Mouse (Mus musculus): Measurements from ENCODE around the gene Srbd1.

The Srbd1 gene

DNA sequence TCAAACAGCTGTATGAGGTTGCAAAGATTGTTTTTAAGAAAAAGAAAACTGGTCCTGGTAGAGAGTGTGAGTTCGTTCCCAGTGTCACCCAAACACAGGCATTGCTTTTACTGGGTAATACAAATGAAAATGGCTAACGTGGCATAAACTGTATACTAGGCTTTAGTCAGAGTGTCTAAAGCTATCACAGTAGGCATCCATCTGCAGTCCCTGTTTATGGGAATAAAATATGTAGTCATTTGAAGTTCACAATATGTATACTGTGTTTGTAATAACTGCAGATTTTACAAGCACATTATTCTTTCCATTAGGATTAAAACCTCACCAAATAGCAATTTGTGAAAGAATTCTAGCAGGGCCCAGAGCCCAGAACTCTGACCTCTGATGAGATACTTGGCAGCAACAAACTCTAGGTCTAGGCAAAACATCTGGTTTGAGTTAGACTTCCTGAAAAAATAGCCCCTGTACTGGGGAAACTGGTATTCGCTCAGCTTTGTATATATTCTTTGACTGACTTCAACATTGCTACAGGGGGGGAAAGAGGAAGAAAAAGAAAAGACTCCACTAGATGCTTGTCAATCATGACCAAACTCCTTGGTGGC, 112.8 kb downstream of the Srbd1 start:
- DNase-seq: no peak

DNA sequence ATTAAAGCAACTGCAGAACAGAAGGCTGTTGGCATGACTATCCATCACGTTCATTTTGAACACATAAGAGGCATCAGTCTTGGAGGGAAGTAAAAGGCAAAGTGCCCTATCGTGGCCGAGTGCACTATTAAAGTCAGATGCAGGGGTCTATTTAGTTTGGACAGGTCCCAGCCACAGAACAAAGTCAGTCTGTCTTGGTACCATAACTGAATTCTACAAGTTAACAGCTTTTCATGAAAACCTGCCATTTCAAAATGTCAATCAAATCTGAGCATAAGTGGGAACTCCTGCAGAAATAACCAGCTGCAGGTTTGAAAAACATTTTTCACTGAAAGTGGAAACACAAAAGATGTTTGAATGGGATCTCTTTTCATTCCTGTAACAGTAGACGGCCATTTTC, 115.0 kb downstream of the Srbd1 start:
- DNase-seq: no peak

DNA sequence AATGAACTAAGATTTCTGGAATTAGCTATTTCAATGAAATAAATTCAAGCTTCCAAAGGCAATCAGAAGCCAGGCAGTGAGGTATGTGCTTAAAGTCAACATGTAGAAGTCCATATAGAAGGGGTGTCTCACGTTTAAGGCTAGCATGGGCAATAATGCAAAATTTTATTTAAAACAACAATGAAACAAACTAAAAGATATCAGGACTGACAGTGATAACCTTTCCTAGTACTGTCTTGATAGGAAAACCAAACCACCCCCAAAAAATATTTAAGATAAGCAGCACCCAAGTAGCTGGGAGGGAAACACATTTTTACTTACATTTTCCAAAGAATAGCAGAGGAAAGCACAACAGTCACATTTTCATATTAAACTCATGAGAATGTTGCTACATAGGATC, 115.8 kb downstream of the Srbd1 start:
- no peak for DNase-seq

DNA sequence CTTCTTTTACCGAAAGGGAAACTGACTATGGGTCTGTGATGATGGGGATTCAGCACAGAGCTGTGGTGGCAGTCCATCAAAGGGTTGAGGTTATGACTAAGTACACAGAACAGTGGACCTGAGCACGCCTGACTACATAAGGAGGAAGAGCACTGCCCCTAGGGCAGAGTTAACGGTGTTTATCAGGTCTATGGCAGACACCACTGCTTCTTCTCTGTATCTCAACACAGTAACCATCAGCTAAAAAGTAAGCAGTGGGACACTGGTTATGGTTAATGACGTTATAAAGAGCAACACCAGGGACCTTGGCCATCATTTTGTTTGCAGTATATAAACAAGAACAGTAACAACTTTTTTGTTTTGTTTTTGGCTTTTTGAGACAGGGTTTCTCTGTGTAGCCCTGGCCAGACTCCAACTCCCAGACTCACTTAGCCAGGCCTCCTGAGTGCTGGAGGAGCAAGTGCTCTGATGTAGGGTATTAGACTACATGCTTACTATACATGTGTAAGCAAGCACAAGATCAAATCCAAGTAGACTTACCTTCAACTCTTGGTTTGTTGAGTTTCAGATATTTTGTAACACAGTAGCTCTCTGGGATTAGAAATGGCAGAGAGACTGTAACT, 117.3 kb downstream of the Srbd1 start:
- no peak for DNase-seq

DNA sequence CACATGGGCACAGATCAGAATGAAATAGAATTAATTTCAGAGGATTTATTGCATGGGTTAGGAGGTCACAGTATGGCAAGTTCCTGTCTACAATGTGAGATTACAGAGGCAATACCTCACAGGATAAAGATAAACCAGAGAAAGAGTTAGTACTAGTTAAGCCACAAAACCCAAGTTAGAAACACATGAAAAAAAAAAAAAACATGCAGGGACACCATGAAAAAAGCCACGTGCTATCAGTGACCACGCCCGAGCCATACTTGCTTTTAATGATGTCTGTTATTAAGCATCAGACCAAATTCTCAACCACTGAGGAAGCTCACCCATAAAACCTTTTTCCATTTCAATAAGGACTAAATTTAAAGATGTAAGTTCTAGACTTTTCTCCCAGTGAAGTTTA, 120.4 kb downstream of the Srbd1 start:
- DNase-seq: no peak

DNA sequence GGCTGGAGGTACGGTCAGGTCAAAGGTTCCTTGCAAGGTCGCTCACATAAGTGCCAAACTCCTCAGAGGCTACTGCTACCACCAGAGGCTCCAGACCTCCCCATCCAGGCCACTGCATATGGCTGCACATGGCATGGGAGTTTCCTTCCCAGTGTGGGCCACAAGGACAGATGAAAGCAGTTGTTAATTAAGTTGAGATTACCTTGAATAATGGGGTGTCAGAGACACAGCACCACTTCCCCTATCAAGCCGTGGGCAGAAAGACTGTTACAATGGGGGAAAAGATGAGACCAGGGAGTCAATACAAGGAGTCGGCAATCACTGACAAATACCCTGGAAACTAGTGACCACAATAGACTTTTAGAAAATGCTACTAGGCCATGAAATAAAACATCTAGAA, 122.6 kb downstream of the Srbd1 start:
- no peak for DNase-seq

DNA sequence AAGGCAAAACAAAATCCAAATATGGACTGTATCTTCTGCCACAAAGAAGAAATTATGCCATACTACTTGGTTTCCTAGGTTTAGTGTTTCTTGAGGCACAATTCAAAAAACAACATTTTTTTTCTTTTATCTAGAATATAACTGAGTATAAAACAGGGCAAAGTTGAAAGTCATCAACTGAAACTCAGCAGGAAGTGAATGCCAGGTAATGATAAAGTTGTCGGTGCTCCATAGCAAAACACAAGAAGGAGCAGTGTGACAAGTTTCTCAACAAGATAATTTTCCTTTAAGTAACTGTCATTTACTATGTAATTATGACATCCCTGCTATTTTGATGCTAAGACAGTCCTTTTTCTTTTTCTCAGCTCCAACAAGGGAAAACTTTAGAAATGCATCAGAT, 123.2 kb downstream of the Srbd1 start:
- no peak for DNase-seq

DNA sequence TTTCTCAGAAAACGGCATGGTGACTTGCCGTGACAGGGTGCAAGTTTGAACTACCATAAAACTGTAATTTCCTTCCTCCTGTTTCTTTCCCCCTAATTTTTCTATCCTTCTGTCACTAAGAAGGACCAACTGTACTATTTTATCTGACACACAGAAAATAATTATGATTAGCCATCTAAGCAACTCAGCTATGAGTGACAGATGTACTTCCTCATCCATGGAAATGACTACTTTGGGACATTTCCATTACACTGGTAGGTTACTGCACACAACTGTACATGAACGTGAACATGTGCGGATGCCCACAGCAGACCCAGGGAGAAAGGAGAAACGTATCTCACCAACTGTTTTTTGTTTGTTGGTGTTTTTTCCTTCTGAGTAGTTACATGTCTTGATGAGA, 123.7 kb downstream of the Srbd1 start:
- DNase-seq: no peak

DNA sequence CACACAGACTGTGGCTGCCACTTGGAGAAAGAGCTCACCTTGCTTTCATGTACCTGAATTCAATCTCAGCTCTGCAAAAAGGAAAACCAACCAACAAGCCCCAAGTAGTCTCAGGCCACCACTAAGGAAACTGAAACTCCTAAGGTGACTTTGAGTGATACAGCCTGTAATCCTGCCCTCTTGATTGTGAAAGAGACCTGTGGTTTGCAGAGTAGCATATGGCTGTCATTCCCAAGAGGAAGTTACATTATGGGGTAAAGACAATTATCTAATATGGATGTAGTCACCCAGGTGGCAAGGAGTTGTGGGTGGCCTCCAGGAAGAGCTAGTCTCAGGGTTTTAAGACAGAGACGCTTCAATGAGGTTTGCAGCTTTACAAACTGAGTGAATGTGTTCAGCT, 125.2 kb downstream of the Srbd1 start:
- DNase-seq: no peak

DNA sequence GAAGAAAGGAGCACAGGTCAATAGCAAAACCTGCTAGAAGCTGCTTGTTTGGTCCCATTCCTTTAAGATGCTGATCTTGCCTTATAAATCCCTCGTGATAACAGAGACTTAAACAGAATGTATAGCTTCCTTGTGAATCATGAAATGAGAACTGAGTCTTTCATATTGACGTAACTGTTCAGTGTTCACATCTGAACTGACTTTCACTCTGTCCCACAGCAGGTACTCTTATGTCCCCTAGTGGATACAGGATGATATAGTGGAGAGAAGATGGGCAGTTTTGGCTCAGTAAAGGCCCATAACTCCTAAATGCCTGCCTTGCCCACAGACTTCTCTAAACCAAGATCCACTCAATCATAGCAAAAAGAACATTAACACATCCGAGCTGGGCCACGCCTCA, 130.7 kb downstream of the Srbd1 start:
- no peak for DNase-seq

DNA sequence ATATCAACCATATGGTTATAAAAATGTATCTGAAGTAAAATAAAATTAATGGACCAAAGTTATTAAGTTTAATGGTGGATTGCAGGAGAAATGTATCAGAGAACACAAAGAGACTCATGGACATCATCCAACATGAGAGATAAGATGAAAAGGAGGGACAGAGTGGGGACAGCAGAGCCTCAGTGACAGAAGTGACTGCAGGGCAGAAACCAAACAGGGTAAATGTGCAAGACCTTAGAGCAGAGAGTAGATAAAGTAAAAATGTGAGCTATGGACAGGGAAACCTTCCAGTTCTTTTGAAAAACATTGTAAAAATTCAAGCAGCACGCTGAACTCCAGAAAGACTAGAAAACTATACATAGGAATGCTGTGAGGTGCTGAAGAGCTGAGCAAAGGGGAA, 132.4 kb downstream of the Srbd1 start:
- no peak for DNase-seq

DNA sequence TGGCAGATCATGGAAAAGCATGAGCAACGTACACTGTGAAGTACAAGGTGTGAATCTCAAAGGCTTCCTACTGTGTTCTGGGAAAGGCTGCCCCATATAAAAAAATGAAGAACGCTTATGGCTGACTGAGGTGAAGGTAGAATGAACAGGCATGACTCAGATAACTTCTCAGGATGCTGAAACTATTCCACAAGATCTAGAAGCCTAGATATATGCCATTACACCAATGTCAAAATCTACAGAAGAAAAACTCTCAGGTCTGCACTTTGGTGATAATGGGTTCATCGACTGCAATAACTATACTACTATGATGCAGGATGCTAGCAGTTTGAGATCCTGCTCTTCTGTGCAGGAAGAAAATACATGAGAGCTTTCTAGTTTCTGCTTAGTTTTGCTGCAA, 133.1 kb downstream of the Srbd1 start:
- DNase-seq: no peak

DNA sequence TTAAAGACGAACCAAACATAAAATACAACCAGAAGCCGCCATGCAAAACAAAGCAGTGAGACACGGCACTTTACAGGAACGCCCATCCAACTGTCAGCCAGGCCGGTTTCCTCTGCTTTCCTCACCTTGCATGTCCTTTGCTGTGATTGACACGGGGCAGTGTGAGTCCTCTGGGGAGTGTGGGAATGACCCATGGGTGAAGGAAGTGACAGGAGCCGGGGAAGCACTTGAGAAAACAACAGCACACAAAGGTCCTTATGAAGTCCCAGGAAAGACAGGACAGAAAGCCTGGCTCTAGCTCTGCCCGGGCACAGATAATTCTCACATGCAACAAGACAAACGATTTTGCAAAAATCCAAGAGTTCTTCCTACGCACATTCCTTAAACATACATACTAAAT, 136.6 kb downstream of the Srbd1 start:
- no peak for DNase-seq

DNA sequence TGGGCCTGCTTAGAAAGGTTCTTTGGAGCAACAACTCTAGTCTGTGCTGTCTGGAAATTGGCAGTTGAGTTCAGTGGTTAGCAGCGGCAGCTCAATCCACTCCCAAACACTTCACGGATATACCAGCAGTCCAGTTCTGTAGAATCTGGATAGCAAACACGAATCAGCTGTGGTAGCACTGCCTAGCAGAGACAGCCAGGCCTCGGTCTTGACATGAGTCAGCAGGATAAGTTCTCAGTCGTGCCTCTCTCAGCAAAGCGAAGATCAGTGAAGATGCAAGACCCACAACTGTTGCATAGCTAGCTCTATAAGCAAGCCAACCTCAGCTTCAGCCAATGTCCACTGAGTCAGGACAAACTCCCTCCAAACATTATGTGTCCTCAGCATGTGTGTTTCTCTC, 142.9 kb downstream of the Srbd1 start:
- DNase-seq: no peak

DNA sequence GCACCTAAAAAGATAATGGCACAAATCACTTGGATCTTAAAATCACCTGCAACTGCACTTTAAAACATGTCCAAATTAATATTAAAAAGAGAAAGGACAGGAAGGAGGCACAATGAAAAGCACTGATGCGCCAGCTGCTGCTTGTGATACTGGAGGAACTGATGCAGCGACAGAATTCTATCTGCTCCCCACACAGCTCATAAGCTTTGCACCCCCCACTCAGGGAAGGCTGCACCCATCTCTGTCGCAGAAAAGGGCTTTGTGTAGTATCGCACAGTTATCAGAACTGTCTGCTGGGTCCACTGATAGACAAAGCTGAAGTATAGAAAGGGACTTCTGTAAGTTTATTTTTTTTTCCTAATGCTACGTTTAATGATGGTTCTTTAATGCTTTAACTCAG, 143.3 kb downstream of the Srbd1 start:
- DNase-seq: no peak

DNA sequence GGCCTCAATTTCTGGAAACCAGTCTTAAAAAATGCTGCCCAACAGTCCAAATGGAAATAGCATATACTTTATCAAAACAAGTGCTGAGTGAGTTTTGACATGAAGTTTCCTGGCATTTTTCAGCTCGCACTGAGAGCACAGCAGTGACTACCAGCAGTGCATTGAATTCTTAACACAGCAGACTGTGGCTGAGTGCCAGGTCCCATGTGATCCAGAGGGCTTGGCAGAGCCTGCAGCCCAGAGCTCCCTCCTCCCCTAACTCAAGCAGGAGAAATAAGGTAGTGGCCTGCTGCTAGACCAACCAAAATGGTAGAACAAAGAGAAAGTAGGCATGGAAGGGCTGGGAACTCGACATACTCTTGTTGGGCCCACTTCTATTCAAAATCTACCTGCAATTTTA, 149.2 kb downstream of the Srbd1 start:
- peak; percentile 81 for DNase-seq

DNA sequence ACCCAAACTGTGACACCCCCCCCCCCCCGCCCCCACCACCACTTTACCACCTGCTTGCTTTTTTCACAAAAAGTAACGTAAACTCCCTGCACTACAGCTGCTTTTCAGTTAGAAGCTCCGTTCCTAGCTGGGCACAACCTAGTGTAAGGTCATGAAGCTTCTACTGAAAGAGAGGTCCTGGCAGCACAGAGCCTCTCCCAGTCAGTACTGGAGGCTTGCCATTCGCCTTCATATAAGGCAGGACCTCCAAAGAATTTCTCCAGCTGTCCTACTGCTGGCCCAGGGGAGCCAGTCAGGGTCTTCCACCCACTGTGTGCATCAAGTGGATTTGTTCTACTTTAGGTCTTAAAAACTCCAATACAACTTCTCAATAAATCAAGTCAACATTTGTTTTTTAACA, 149.9 kb downstream of the Srbd1 start:
- DNase-seq: no peak

DNA sequence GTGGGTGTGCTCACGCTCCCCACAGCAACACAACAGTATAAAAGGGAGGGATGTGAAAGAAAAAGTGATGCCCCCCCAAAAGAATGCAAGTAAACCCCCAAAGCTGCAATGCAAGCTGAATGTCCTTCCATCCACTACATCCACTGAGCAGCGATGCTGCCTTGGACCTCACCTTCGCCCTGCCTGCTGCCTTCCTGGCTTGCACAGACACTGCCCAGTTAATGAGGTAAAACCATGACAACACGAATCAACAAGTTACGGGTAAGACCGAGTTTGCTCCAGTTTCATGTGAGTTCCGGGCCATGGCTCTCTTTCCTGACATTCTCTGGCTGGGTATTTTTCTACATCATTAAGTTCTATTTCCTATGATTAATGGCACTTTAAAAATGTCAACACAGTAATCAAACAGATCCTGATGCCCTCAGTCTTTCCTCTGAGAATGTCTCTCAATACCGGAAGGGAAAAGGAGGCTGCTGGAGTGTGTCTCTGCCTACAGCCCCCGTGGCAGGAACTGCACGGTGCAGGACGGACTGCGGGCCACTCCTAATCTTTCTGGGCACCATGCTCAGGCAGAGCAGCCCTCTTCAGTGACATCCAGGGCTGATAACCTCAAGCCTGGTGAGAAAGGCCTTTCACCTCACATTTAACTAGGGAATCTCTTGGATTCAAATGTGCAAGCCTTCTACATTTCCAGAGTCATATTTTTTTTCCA, 155.8 kb downstream of the Srbd1 start:
- no peak for DNase-seq

DNA sequence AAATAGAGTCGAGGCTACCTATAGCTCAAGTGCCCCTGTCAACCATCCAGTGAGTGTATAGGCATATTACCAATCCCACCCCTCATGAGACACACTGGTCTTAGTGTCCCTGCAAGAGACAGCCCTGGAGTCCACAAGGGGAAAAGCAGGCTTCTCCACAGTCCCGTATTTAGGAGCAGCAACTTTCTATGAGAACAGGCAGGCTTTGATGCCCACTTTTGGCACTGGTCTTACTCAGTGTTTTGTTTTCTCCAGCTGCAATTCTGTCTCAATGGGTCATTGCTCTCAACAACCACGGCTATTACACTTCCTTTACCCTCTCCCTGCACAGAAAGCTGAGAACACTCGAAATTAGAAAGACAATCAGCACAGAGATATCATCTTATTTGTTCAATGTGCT, 157.4 kb downstream of the Srbd1 start:
- no peak for DNase-seq

DNA sequence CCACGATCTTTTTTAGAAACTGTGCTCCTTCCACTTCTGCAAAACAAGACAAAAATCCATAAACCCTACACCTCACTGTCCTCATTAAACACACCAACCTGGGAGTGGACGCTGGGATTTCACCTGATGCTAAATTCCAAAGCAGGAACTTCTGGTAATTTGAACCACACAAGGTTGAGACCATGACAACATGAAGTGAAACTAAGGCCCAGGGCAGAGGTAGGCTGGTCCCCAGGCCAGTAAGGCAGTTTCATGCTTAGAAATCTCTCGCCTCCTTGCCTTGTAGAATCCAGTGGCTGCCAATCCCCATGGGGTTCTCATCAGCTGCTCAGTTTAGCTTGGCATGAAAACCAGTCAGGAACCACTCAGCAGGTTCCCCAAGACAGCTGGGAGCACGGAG, 158.4 kb downstream of the Srbd1 start:
- DNase-seq: no peak

DNA sequence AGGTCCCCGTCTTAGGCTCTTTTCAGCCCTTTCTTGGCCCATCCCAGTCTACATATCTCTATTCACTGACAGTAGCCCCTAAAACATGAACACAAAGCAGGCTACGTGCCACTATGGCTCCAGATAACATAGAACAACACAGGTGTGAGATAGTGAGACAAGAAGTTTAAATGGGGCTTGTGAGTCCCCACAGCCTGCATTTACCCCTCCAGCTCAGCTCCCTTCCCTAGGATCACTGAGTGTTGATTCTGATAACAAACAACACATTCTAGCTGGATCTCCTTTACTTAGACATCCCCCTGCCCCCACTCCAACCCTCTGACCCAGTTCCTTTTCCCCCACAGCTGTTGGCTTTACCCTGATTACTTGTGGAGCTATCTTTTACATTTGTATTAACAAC, 158.8 kb downstream of the Srbd1 start:
- no peak for DNase-seq

DNA sequence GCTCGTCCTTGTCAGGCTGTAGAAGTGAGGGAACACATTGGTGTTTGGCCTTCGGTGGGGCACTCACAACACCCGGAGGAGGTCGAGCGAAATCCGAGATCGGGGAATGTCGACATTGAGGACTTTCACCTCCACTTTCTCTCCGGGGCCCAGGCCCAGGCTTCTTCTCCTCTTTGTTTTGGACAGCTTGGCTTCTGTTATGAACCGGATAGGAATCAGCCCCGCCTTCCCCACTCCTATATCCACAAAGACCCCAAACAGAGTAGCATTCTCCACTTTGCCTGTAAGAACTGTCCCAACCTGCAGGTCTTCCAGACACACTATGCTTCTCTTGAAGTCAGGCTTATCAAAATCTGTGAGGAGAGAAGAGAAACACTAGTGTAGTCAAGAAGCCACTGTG, 159.8 kb downstream of the Srbd1 start:
- no peak for DNase-seq

DNA sequence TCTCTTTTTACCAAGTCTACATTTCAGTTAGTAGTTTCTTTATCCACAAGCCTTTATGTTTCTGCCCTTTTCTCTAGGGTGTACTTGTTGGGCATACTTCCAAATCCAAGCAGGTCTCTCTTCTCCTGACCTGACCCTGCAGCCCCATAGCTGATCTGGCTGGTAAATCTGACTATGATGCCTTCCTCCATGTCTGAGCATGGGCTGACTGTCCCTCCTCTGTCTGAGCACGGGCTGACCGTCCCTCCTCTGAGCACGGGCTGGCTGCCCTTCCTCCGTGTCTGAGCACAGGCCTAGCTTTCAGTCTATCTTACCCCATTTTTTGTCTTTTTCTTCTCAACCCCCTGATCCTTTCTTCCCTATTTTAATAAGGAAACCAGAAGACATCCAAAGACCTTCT, 162.7 kb downstream of the Srbd1 start:
- DNase-seq: no peak

DNA sequence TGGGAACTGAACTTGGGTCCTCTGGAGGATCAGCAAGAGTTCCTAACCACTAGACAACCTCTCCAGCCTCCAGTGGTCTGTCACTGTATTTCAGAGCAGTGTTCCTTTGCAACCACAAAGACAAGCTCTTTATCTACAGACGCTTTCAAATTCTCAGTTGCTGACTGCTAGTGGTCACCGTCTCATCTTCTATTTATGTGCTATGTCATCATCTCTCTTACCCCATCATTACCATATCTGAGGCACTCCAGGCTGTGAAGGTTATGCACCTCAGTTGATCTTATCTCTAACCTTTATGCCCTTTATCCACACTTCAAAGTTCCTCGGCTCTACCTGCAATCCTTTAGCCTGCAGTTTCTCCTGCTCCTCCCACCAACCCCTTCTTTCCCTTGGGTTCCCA, 163.1 kb downstream of the Srbd1 start:
- DNase-seq: no peak

DNA sequence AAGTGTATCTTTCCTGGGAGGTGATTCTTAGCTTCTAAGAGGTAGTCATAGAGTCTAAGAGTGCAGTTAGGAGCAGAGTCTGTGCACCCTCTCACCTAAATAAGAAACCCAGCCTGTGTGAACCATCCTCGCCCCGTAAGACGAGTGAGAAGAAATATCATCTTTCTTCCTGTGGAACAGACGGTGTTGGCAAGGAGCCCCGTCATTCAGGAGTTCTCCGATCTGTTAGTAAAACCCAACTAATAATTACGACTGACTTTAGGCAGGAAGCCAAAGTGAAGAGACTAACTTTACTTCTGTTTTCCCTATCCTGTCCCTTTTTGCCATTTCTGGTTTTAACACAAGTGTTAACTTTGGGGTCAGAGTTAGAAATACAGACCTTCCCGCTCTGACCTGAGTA, 166.1 kb downstream of the Srbd1 start:
- DNase-seq: no peak

Measured in kidney, adult 11 months (tissue).